Mouse (Mus musculus) embryo, embryonic 11 days (tissue): ENCODE results near the gene Enkd1.

ENCODE experiments used
- DNase-seq: peaks from one replicate; pipeline ENCODE4 v3.0.0-alpha.2; 2015

Gene Enkd1

GRCm38 (mm10) chr8:105700966-105701824 lies 6.8 kb downstream of the Enkd1 start, which contains the start of the genes Acd and Pard6a:
Gene Acd, minus strand, starts transcription at chr8:105701102.
Gene Pard6a, plus strand, starts transcription at chr8:105701148.
- DNase-seq: peak; percentile 97

- DNase-seq: peak; percentile 46
These were observed 7.4 kb downstream of the Enkd1 start for GRCm38 (mm10) chr8:105700566-105700965.

- DNase-seq: no peak
These were observed 8.4 kb downstream of the Enkd1 start for GRCm38 (mm10) chr8:105699488-105700215.

- DNase-seq: no peak
These were observed 9.3 kb downstream of the Enkd1 start for GRCm38 (mm10) chr8:105698734-105699133.

GRCm38 (mm10) chr8:105697196-105697780 lies 10.7 kb downstream of the Enkd1 start:
- DNase-seq: no peak

- DNase-seq: no peak
These were observed 12.8 kb downstream of the Enkd1 start for GRCm38 (mm10) chr8:105695080-105695780.

GRCm38 (mm10) chr8:105694051-105694799 lies 13.8 kb downstream of the Enkd1 start:
- DNase-seq: peak; percentile 31

GRCm38 (mm10) chr8:105693648-105694047 lies 14.4 kb downstream of the Enkd1 start:
- DNase-seq: peak; percentile 82

GRCm38 (mm10) chr8:105692449-105693182 lies 15.4 kb downstream of the Enkd1 start:
- no peak for DNase-seq

GRCm38 (mm10) chr8:105690978-105691377 lies 17.0 kb downstream of the Enkd1 start:
- no peak for DNase-seq

- DNase-seq: no peak
These were observed 18.0 kb downstream of the Enkd1 start for GRCm38 (mm10) chr8:105689983-105690360.

GRCm38 (mm10) chr8:105689256-105689982 lies 18.6 kb downstream of the Enkd1 start:
- DNase-seq: no peak

- DNase-seq: no peak
These were observed 19.7 kb downstream of the Enkd1 start for GRCm38 (mm10) chr8:105688242-105688752.

GRCm38 (mm10) chr8:105687512-105687911 lies 20.5 kb downstream of the Enkd1 start:
- DNase-seq: no peak

- DNase-seq: no peak
These were observed 21.5 kb downstream of the Enkd1 start for GRCm38 (mm10) chr8:105686551-105686950.

GRCm38 (mm10) chr8:105685796-105686308 lies 22.2 kb downstream of the Enkd1 start, which contains the start of gene Carmil2:
Gene Carmil2, plus strand, starts transcription at chr8:105686274.
- peak; percentile 46 for DNase-seq

GRCm38 (mm10) chr8:105685325-105685724 lies 22.7 kb downstream of the Enkd1 start:
- no peak for DNase-seq

GRCm38 (mm10) chr8:105677891-105678290 lies 30.1 kb downstream of the Enkd1 start:
- no peak for DNase-seq

GRCm38 (mm10) chr8:105661167-105661566 lies 46.8 kb downstream of the Enkd1 start:
- peak; percentile 30 for DNase-seq

- DNase-seq: no peak
These were observed 50.4 kb downstream of the Enkd1 start for GRCm38 (mm10) chr8:105657641-105658040.
